Mouse (Mus musculus) frontal cortex, postnatal 10 days (tissue): ENCODE data around the gene Gm21776.
"Not testable (repeated sequence)": the region's sequence is repeated elsewhere in the genome, so short reads cannot be mapped to it uniquely, and the experiment has no call there.

ENCODE experiments used
- DNase-seq, 2 experiments: peaks; one replicate each; pipeline ENCODE4 v3.0.0; 2022; ENCODE audit warnings: low spot score in 2 of 2, mixed read lengths in 1 of 2

The Gm21776 gene

DNA sequence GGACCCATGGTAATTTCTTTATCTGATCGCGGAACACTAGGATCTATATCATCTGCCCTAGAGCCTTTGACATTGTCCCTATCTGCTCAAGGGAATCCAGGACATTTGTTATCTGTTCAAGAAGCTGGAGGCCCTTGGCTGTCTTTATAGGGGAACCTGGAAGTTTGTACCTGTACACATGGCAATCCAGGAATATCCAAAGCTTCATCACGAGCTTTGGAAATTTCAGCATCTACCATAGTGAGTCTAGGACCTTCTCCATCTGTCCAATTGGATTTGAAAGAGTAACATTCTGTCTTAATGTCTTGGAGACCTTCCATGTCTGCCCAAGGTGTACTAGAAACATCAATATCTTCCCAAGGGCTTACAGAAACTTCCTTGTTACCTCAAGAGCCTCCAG, at the start of gene Gm21776:
Gene Gm21776, plus strand, starts transcription at position 301 of the 400 bp plus-strand sequence.
- not testable (repeated sequence) for DNase-seq
